Mouse (Mus musculus) C2C12 (cell line): ENCODE measurements around the gene Stx6.

Source experiments
- CTCF ChIP-seq: IDR thresholded peaks from one replicate; pipeline ENCODE4 v1.5.1; 2011; ENCODE audit not compliant: control insufficient read depth, insufficient read depth, insufficient read length
- USF1 ChIP-seq: IDR thresholded peaks from one replicate; pipeline ENCODE4 v1.6.1; 2011; ENCODE audit warnings: low read depth, mild to moderate bottlenecking, control low read depth, moderate library complexity

- no peak for TF ChIP-seq CTCF
- no peak for TF ChIP-seq USF1
Measured at GRCm38 (mm10) chr1:155191671-155192070, 33.2 kb downstream of the Stx6 start.
